Mouse (Mus musculus) brain, embryonic 14.5 days (tissue): Measurements from ENCODE around the gene Fam107a.

Source experiments
- CTCF ChIP-seq: fragments of 200-500 bp; IDR thresholded peaks from 2 replicates; pipeline ENCODE4 v1.5.1; 2012; ENCODE audit warnings: inconsistent platforms, mild to moderate bottlenecking, moderate library complexity, borderline replicate concordance; ENCODE audit not compliant: insufficient read depth, insufficient read length; ENCODE audit errors: extremely low read depth
- POLR2A ChIP-seq: fragments of 200-500 bp; IDR thresholded peaks from 2 replicates; pipeline ENCODE4 v1.6.1; 2012; ENCODE audit warnings: mild to moderate bottlenecking, inconsistent platforms, borderline replicate concordance; ENCODE audit not compliant: poor library complexity, insufficient read depth, insufficient read length, severe bottlenecking; ENCODE audit errors: extremely low read depth

DNA sequence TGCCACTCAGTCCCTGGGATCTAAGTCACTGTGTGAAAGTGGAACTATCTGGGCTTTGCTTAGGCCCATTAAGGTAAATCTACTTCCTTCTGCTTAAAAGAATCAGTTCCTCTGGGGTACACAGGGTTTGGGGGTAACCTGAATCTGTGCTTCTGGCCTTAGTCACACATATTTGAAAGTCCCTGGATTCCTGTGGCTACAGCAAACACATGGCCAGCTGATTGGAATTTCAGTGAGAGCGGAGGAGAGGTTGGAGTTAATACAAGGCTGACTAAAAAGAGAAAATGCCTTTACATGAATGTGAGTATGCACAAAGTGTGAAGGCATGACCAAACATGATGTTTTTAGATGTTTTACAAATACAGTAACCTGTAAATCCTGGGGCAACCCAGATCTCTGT lies 23.6 kb downstream of the Fam107a start:
- TF ChIP-seq CTCF = no peak
- TF ChIP-seq POLR2A = no peak
